9 mouse cellular contexts compared by ENCODE assay signal in the genomic region with DNA sequence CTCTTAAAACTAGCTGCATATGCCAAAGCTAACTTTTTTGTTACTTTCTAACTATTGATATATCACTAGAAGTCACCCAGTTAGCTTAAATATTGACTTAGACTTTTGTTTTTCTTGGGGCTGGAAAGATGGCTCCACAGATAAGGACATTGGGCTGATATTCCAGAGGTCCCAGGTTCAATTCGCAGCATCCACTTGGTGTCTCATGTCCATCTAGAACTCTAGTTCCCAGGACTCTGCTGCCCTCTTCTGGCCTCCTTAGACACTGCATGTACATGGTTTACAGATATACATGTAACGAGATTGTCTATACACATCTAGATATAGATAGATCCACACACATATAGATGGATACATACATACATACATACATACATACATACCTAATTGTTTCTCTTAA. TPM values are rescaled to one million over a fixed set of nuclear protein-coding genes. Genes with fewer than 3 reads are reported as not detected.
DNase-seq lines count a peak whose midpoint lies in the region; ATAC-seq lines count a peak whose summit lies in the region.
"Had no signal": no experiment of that assay in that cellular context is flagged by ENCODE, and none has a peak within 500 bp of the region (broad histone marks: within the 10 kb centered on the region; RNA-seq: fewer than 3 reads in every experiment).

No protein-coding gene starts in this region.

- no peak overlapping the region for H3K4me2 ChIP-seq in intestine, embryonic 14.5 days (ENCODE audit: low read length)
- H3K4me2 ChIP-seq in intestine, embryonic 15.5 days (replicated peaks), result no peak overlapping the region
- no peak overlapping the region for H3K4me2 ChIP-seq in hindbrain, embryonic 13.5 days
- H3K4me2 ChIP-seq: liver, embryonic 15.5 days had no signal

- peaks cover 9% of the 10 kb centered on the region; the same call in 1 of the 2 replicates for H3K4me1 ChIP-seq in intestine, embryonic 14.5 days (replicated peaks; ENCODE audit: control insufficient read depth, insufficient read depth, low read length)
- peaks cover 9% of the 10 kb centered on the region; the same call in 1 of the 2 replicates for H3K4me1 ChIP-seq in intestine, embryonic 15.5 days (replicated peaks)
- H3K4me1 ChIP-seq in hindbrain, embryonic 13.5 days (replicated peaks), result peaks cover 21% of the 10 kb centered on the region

- WGBS in intestine, embryonic 14.5 days, result 73% methylated on average over 2 of the region's 2 CpGs
- WGBS in intestine, embryonic 15.5 days, result 70% methylated on average over 2 of the region's 2 CpGs
- 68% methylated on average over 2 of the region's 2 CpGs for WGBS in hindbrain, embryonic 13.5 days

- peaks cover 16% of the 10 kb centered on the region for H3K36me3 ChIP-seq in intestine, embryonic 14.5 days (ENCODE audit: control insufficient read depth, insufficient read depth, low read length)
- H3K36me3 ChIP-seq in intestine, embryonic 15.5 days, result 0 out of 2 replicates have a peak, but pooled peaks cover 8% of the 10 kb centered on the region
- peaks cover 19% of the 10 kb centered on the region for H3K36me3 ChIP-seq in hindbrain, embryonic 13.5 days

- 0 out of 2 replicates have a peak, but pooled peaks cover 5% of the 10 kb centered on the region for H3K9me3 ChIP-seq in intestine, embryonic 14.5 days (ENCODE audit: control insufficient read depth, low read length)
- no peaks in the 10 kb centered on the region for H3K9me3 ChIP-seq in intestine, embryonic 15.5 days
- no peaks in the 10 kb centered on the region for H3K9me3 ChIP-seq in hindbrain, embryonic 13.5 days
- H3K9me3 ChIP-seq: liver, embryonic 15.5 days had no signal

- H3K27ac ChIP-seq in intestine, embryonic 14.5 days (ENCODE audit: low read depth), result no peak overlapping the region
- no peak overlapping the region for H3K27ac ChIP-seq in intestine, embryonic 15.5 days
- no peak overlapping the region for H3K27ac ChIP-seq in hindbrain, embryonic 13.5 days
- H3K27ac ChIP-seq: liver, embryonic 15.5 days had no signal

- no peaks in the 10 kb centered on the region for H3K27me3 ChIP-seq in intestine, embryonic 14.5 days (replicated peaks; ENCODE audit: control insufficient read depth, insufficient read depth, low read length)
- H3K27me3 ChIP-seq in intestine, embryonic 15.5 days (replicated peaks), result no peaks in the 10 kb centered on the region
- H3K27me3 ChIP-seq in hindbrain, embryonic 13.5 days, result no peaks in the 10 kb centered on the region
- H3K27me3 ChIP-seq: liver, embryonic 15.5 days had no signal

- no peak overlapping the region for H3K9ac ChIP-seq in intestine, embryonic 14.5 days (ENCODE audit: low read length)
- no peak overlapping the region for H3K9ac ChIP-seq in intestine, embryonic 15.5 days
- H3K9ac ChIP-seq in hindbrain, embryonic 13.5 days, result no peak overlapping the region
- H3K9ac ChIP-seq: liver, embryonic 15.5 days had no signal

- peak; percentile 68 for DNase-seq in intestine, embryonic 14.5 days (ENCODE audit: low spot score)
- peak; percentile 79 to 80 for DNase-seq in B cell, adult 2 months
- DNase-seq in NIH3T3 (ENCODE audit: low read depth), result peak; percentile 73
- DNase-seq in cerebellum, postnatal 25 days, result peak; percentile 21 to 67
- DNase-seq in kidney, postnatal 36 days, result peak; percentile 51 to 84
- peak; percentile 14 to 70 for DNase-seq in spleen, adult 18-20 months

- no peak overlapping the region for H3K4me3 ChIP-seq in intestine, embryonic 14.5 days (ENCODE audit: low read depth, low read length)
- no peak overlapping the region for H3K4me3 ChIP-seq in intestine, embryonic 15.5 days (replicated peaks)
- no peak overlapping the region for H3K4me3 ChIP-seq in hindbrain, embryonic 13.5 days
- H3K4me3 ChIP-seq: liver, embryonic 15.5 days had no signal

- ATAC-seq in intestine, embryonic 14.5 days (replicated peaks; ENCODE audit: low FRiP score, low TSS enrichment, low read depth), result no peak
- ATAC-seq in intestine, embryonic 15.5 days, result no peak
- ATAC-seq in hindbrain, embryonic 13.5 days (ENCODE audit: low FRiP score), result no peak

RNA-seq across cellular contexts. Expression of gene Trub1, which starts 4.4 kb away (rescaled TPM):
- 27.6 and 28.7 TPM in 2 replicates for polyA plus RNA-seq in intestine, embryonic 14.5 days (2014; fragmentation: Nextera tagmentation; extraction: Ambion mirVana)
- polyA plus RNA-seq in intestine, embryonic 15.5 days (2015; fragmentation: Nextera tagmentation; extraction: Ambion mirVana), result 20.6 and 24.1 TPM in 2 replicates
- polyA plus RNA-seq in hindbrain, embryonic 13.5 days (2015; fragmentation: Nextera tagmentation; extraction: Ambion mirVana), result 14.3 and 15.4 TPM in 2 replicates
